Comparison of ENCODE assay signal across 8 mouse cellular contexts in the genomic region with DNA sequence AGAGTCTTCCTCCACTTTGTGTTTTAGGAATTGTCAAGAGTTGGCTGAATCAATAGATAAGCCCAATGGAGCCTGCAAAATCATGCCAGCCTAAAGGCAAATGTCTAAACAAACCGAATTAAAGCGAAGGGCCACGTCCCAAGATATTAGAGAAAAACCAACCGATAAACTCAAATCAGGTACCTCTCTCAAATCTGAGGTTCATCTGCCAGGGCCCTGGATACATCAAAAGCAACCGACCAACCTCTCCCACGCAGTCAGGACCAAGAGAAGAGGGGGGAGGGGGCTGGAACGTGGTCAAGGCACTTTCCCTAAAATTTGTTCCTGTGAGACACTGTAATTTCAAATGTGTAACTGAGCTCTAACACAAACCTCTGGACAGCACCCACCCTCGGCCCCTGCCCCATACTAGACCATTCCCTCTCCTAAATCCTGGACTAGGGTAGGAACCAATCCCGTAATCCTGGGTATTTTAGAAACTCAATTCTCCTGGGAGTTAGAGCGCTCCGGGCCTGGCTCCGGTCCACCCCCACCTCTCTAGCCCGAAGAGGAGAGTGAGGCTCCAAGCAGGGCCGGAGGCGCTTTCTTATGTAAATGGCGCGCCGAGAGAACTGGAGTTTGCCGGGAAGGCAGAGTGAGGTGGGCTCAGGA. TPM values are rescaled to one million over a fixed set of nuclear protein-coding genes. Genes with fewer than 3 reads are reported as not detected.
DNase-seq lines count a peak whose midpoint lies in the region; ATAC-seq and TF ChIP-seq lines count a peak whose summit lies in the region.

No protein-coding gene starts in this region.

- intact Hi-C loops in heart, adult 2 months (cut with DNase I) = loop anchor here (2.0 kb wide), 2 partner anchors 18 to 90 kb away; no protein-coding TSS in a partner anchor

- no peaks in the 10 kb centered on the region for H3K9me3 ChIP-seq in ES-Bruce4 (replicated peaks; ENCODE audit: control insufficient read depth, insufficient read depth, low read length, poor library complexity, severe bottlenecking)
- H3K9me3 ChIP-seq in embryonic facial prominence, embryonic 13.5 days = no peaks in the 10 kb centered on the region
- no peaks in the 10 kb centered on the region for H3K9me3 ChIP-seq in midbrain, embryonic 11.5 days (ENCODE audit: control insufficient read depth, low read length)

- H3K4me1 ChIP-seq in heart, adult 2 months (ENCODE audit: control insufficient read depth, insufficient read depth, low read length) = peaks cover 1% of the 10 kb centered on the region
- peaks cover 2% of the 10 kb centered on the region for H3K4me1 ChIP-seq in ES-Bruce4 (ENCODE audit: control insufficient read depth, insufficient read depth, low read length)
- H3K4me1 ChIP-seq in embryonic facial prominence, embryonic 13.5 days = peaks cover 24% of the 10 kb centered on the region
- peaks cover 9% of the 10 kb centered on the region; the same call in 1 of the 2 replicates for H3K4me1 ChIP-seq in midbrain, embryonic 11.5 days (ENCODE audit: control insufficient read depth, insufficient read depth, low read length)

- peak overlapping the region; percentile 74 for H3K9ac ChIP-seq in heart, adult 2 months (ENCODE audit: low read depth, low read length)
- H3K9ac ChIP-seq in ES-Bruce4 (ENCODE audit: low read depth, poor library complexity, severe bottlenecking) = peak overlapping the region; percentile 78
- peak overlapping the region; percentile 75 for H3K9ac ChIP-seq in embryonic facial prominence, embryonic 13.5 days
- peak overlapping the region; percentile 53 for H3K9ac ChIP-seq in midbrain, embryonic 11.5 days (ENCODE audit: low read length)

- no peak for TF ChIP-seq EP300 in heart, adult 2 months (IDR thresholded peaks at IDR 0.05; ENCODE audit: insufficient read depth, low read depth, low read length)
- peak; percentile 77; the same call in 1 of the 2 replicates for TF ChIP-seq EP300 in ES-Bruce4 (IDR thresholded peaks at IDR 0.05; ENCODE audit: insufficient read depth, low read depth, low read length)

- H3K79me2 ChIP-seq in heart, adult 2 months (replicated peaks; ENCODE audit: control insufficient read depth, insufficient read depth, low read length) = 0 out of 2 replicates have a peak, but pooled peaks cover 1% of the 10 kb centered on the region

- TF ChIP-seq CTCF in heart, adult 2 months (IDR thresholded peaks at IDR 0.05) = no peak
- TF ChIP-seq CTCF in ES-Bruce4 (IDR thresholded peaks at IDR 0.05; ENCODE audit: low read depth, low read length) = no peak

- WGBS in heart, adult 2 months = 10% methylated on average over 19 of the region's 19 CpGs
- under 1% methylated on average over 19 of the region's 19 CpGs for WGBS in embryonic facial prominence, embryonic 13.5 days
- WGBS in midbrain, embryonic 11.5 days = under 1% methylated on average over 19 of the region's 19 CpGs

- TF ChIP-seq POLR2A in heart, adult 2 months (IDR thresholded peaks at IDR 0.05; ENCODE audit: insufficient read depth, low read depth, low read length) = no peak
- TF ChIP-seq POLR2A in ES-Bruce4 (IDR thresholded peaks at IDR 0.05; ENCODE audit: insufficient read depth, low read length) = no peak

- ATAC-seq in embryonic facial prominence, embryonic 13.5 days (ENCODE audit: insufficient number of reproducible peaks, insufficient read depth, low FRiP score, low TSS enrichment, low read depth) = no peak
- peak; percentile 47 for ATAC-seq in midbrain, embryonic 11.5 days (ENCODE audit: low FRiP score)

- peak overlapping the region; percentile 51 for H3K4me3 ChIP-seq in heart, adult 2 months
- peak overlapping the region; percentile 82 for H3K4me3 ChIP-seq in ES-Bruce4 (ENCODE audit: low read depth, low read length)
- peak overlapping the region; percentile 66 for H3K4me3 ChIP-seq in embryonic facial prominence, embryonic 13.5 days
- H3K4me3 ChIP-seq in midbrain, embryonic 11.5 days (ENCODE audit: low read depth, low read length) = peak overlapping the region; percentile 50

- H3K27ac ChIP-seq in heart, adult 2 months = peak overlapping the region; percentile 80
- peak overlapping the region; percentile 94 for H3K27ac ChIP-seq in ES-Bruce4 (ENCODE audit: insufficient read depth, low read length)
- H3K27ac ChIP-seq in embryonic facial prominence, embryonic 13.5 days = peak overlapping the region; percentile 71
- H3K27ac ChIP-seq in midbrain, embryonic 11.5 days (ENCODE audit: low read depth, low read length) = no peak overlapping the region

- peak; percentile 39 to 45 for DNase-seq in heart, adult 2 months
- no peak for DNase-seq in heart, adult 9 months (ENCODE audit: low spot score in 2 of 2)
- peak; percentile 32 for DNase-seq in induced T-regulatory cell, adult 2 months (ENCODE audit: low read depth)
- peak; percentile 95 for DNase-seq in midbrain, embryonic 11.5 days (ENCODE audit: low spot score, missing footprints)
- DNase-seq in T-cell, adult 2 months (ENCODE audit: low spot score) = no peak
- no peak for DNase-seq in layer of hippocampus, postnatal 36 days

- H3K4me2 ChIP-seq in embryonic facial prominence, embryonic 13.5 days = peak overlapping the region; percentile 91
- H3K4me2 ChIP-seq in midbrain, embryonic 11.5 days = peak overlapping the region; percentile 93

- peaks cover 1% of the 10 kb centered on the region; the same call in 1 of the 2 replicates for H3K27me3 ChIP-seq in heart, adult 2 months (ENCODE audit: control insufficient read depth, insufficient read depth, low read length)
- no peaks in the 10 kb centered on the region for H3K27me3 ChIP-seq in ES-Bruce4 (ENCODE audit: control insufficient read depth, insufficient read depth, low read length, poor library complexity, severe bottlenecking)
- 0 out of 2 replicates have a peak, but pooled peaks cover 8% of the 10 kb centered on the region for H3K27me3 ChIP-seq in embryonic facial prominence, embryonic 13.5 days
- peaks cover 5% of the 10 kb centered on the region; the same call in 1 of the 2 replicates for H3K27me3 ChIP-seq in midbrain, embryonic 11.5 days (ENCODE audit: control insufficient read depth, insufficient read depth, low read length)

- H3K36me3 ChIP-seq in heart, adult 2 months (ENCODE audit: control insufficient read depth, insufficient read depth, low read length) = no peaks in the 10 kb centered on the region
- peaks cover 6% of the 10 kb centered on the region; the same call in 1 of the 2 replicates for H3K36me3 ChIP-seq in ES-Bruce4 (ENCODE audit: control insufficient read depth, insufficient read depth, low read length, poor library complexity, severe bottlenecking)
- H3K36me3 ChIP-seq in embryonic facial prominence, embryonic 13.5 days = no peaks in the 10 kb centered on the region
- H3K36me3 ChIP-seq in midbrain, embryonic 11.5 days (ENCODE audit: control insufficient read depth, insufficient read depth, low read length) = no peaks in the 10 kb centered on the region

RNA-seq across cellular contexts. Expression of a gene that starts 1.7 kb away (rescaled TPM):
- total RNA-seq in heart, adult 2 months (2021) = 100 to 1,000 TPM; 325 to 363 TPM
- 104 and 173 TPM in 2 replicates for polyA plus RNA-seq in heart, adult 2 months (2012; rRNA removed)
- polyA plus RNA-seq in ES-Bruce4 (2011; ENCODE audit: insufficient read depth, insufficient read length, low read depth, missing spikeins) = 78.6 and 83.0 TPM in 2 replicates
- 20.5 and 21.8 TPM in 2 replicates for polyA plus RNA-seq in embryonic facial prominence, embryonic 13.5 days (2015; fragmentation: Nextera tagmentation; extraction: Ambion mirVana)
- polyA plus RNA-seq in midbrain, embryonic 11.5 days (2014; fragmentation: Nextera tagmentation; extraction: Ambion mirVana) = 16.3 and 16.8 TPM in 2 replicates
- total RNA-seq in layer of hippocampus, postnatal 36 days (2021) = 1 to 10 TPM; 6.9 to 8.3 TPM

Comparison
In these comparisons a context has a peak if more than half of its experiments do, and no peak if none do; other contexts are left out.
1. DNase-seq: peak in heart, adult 2 months (2 of 2), induced T-regulatory cell, adult 2 months (single experiment) and midbrain, embryonic 11.5 days (single experiment); none in heart, adult 9 months (0 of 2), T-cell, adult 2 months (single experiment) and layer of hippocampus, postnatal 36 days (0 of 2).
2. Peak in every context shown above with its lines, with median percentiles within 50 percentile points of each other: H3K4me3 ChIP-seq and H3K9ac ChIP-seq.